Mouse (Mus musculus) forebrain, embryonic 12.5 days (tissue): ENCODE data around the gene Dnase1. TPM values are rescaled to one million over a fixed set of nuclear protein-coding genes. Genes with fewer than 3 reads are reported as not detected.

Experiments
- ATAC-seq: fragments of 200-750 bp; cut with Nextera tagmentation; 2 replicates; pipeline ENCODE4 v1.8.0; 2017; ENCODE audit warnings: moderate TSS enrichment; ENCODE audit not compliant: low FRiP score
- H3K27ac ChIP-seq: fragments of 300-500 bp; sonication (generic); 2 replicates; pipeline ENCODE4 v1.5.1; 2016; ENCODE audit warnings: mild to moderate bottlenecking
- H3K27me3 ChIP-seq: fragments of 300-500 bp; sonication (generic); 2 replicates; pipeline ENCODE4 v1.6.1; 2016; ENCODE audit warnings: mild to moderate bottlenecking
- H3K36me3 ChIP-seq: fragments of 300-500 bp; sonication (generic); replicated peaks from 2 replicates; pipeline ENCODE4 v1.6.1; 2016; ENCODE audit warnings: mild to moderate bottlenecking
- H3K4me1 ChIP-seq: fragments of 300-500 bp; sonication (generic); 2 replicates; pipeline ENCODE4 v1.6.1; 2016
- H3K4me2 ChIP-seq: fragments of 300-500 bp; sonication (generic); 2 replicates; pipeline ENCODE4 v1.6.1; 2016; ENCODE audit warnings: mild to moderate bottlenecking, moderate library complexity
- H3K4me3 ChIP-seq: fragments of 300-500 bp; sonication (generic); replicated peaks from 2 replicates; pipeline ENCODE4 v1.5.1; 2016; ENCODE audit warnings: mild to moderate bottlenecking
- H3K9ac ChIP-seq: fragments of 300-500 bp; sonication (generic); 2 replicates; pipeline ENCODE4 v1.6.1; 2016; ENCODE audit warnings: mild to moderate bottlenecking
- H3K9me3 ChIP-seq: fragments of 300-500 bp; sonication (generic); 2 replicates; pipeline ENCODE4 v1.6.1; 2016
- WGBS: fragments of 180-500 bp; shearing (Covaris S2); methylation state at CpG from one replicate; pipeline ENCODE4 v1.1.7; 2016; 5-methylcytosine and 5-hydroxymethylcytosine counted together
- polyA plus RNA-seq: library from polyadenylated mRNA; unstranded; fragments of >200 nt; fragmentation: Nextera tagmentation; extraction: Ambion mirVana; gene quantifications from 2 replicates; pipeline ENCODE4 v1.2.1, GENCODE M21; 2016

Dnase1 gene
- polyA plus RNA-seq, 1 experiment from 2014 or later, result 6.7 TPM

DNA sequence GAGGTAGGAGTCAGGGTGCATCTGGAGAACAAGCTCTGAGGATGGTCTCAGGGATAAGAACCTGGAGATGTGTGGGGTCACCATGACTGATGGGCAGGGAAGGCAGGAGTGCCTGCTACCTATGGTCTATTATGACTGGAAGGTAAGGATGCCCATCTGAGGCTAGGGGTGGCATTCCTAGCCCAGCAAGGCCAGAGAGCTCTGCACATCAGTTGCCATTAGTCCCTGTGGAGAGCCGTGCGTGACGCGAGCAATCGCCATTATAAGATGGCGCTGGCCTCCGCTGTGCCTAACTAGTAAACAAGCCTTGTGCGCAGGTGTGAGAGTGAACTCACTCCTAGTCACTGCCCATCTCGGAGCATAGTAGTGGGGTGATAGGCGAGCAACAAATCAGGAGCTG is 6.2 kb upstream of the Dnase1 start:
- no peaks in the 10 kb centered on the region for H3K9me3 ChIP-seq
- WGBS, result 93% methylated on average over 10 of the region's 10 CpGs
- no peaks in the 10 kb centered on the region for H3K27me3 ChIP-seq
- no peaks in the 10 kb centered on the region for H3K36me3 ChIP-seq
- no peak overlapping the region for H3K4me2 ChIP-seq
- no peaks in the 10 kb centered on the region for H3K4me1 ChIP-seq
- no peak overlapping the region for H3K4me3 ChIP-seq
- no peak for ATAC-seq
- no peak overlapping the region for H3K9ac ChIP-seq
- H3K27ac ChIP-seq, result no peak overlapping the region

DNA sequence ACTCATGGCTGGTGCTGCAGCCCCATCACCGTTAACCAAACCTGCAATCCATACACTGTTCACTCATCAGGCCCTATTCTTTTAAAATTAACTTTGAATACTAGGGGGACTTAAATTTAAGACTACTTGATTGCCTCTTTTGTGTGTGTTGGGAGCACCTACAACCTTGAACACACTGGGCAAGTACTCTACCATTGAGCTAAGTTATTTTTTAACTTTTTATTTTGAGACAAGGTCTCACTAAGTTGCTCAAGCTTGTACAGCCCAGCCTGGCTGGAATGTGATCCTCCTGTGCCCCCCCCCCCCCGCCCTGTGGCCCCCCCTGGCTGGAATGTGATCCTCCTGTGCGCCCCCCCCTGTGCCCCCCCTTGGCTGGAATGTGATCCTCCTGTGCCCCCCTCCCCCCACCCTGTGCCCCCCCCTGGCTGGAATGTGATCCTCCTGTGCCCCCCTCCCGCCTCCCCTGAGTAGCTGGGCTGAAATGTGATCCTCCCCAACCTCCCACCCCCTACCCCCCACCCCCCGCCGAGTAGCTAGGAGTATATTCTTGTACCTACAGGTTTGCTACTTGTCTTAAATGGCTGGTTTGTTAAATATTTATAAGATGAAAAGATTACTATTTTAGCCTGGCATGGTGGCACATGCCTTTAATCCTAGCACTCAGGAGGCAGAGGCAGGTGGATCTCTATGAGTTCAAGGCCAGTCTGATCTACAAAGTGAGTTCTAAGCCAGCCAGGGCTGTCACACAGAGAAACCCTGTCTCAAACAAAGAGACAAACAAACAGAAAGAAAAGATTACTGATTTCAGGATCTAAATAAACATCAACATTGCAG is 5.1 kb upstream of the Dnase1 start:
- Histone ChIP-seq H3K9ac (no peak overlapping the region), H3K36me3 (peaks cover 5% of the 10 kb centered on the region), H3K4me2 (no peak overlapping the region), H3K4me1 (no peaks in the 10 kb centered on the region), H3K27me3 (no peaks in the 10 kb centered on the region), H3K4me3 (no peak overlapping the region), H3K27ac (no peak overlapping the region), H3K9me3 (no peaks in the 10 kb centered on the region)
- 79% methylated on average over 4 of the region's 6 CpGs for WGBS
- ATAC-seq, result no peak

DNA sequence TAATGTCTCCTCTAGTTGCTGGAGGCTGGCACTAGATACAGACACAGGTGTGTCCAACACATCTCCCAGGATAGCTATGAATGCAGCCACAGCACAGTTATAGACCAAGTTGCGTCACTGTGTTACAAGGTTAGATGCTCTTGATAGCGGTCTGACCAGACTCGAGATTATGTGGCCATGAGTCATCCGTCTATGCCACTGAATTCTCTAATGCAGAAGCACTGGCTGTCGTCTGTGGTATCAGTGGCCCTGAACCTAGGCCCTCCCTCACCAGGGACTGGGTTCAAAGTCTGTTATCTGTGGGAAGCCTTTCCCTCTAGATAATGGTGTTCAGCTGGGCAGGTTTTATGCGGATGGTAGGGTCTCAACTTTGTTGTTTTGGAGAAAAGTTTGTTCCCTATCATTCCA is 4.4 kb upstream of the Dnase1 start:
- H3K27me3 ChIP-seq, result no peaks in the 10 kb centered on the region
- ATAC-seq, result no peak
- no peak overlapping the region for H3K4me3 ChIP-seq
- no peak overlapping the region for H3K4me2 ChIP-seq
- no peak overlapping the region for H3K9ac ChIP-seq
- H3K9me3 ChIP-seq, result no peaks in the 10 kb centered on the region
- no peak overlapping the region for H3K27ac ChIP-seq
- H3K36me3 ChIP-seq, result peaks cover 11% of the 10 kb centered on the region
- 91% methylated on average over 6 of the region's 6 CpGs for WGBS
- no peaks in the 10 kb centered on the region for H3K4me1 ChIP-seq

DNA sequence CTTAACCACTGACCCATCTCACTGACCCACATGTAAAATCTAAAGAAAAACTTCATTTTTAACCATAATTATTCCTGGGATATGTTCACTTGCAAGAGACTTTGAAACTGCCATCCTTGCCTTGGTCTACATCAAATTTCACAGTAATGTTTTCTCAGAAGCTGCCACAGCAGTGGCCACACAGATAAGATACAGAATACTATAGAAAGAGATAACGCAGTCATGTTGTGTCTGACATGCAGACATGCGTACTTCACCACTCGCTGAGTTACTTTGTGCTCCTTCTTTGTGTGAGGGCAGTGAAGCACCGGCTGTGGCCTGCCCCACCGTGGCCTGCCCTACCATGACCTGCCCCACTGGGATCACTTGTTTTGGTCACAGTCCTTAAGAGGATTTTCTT is 2.8 kb upstream of the Dnase1 start:
- Histone ChIP-seq H3K4me1 (no peaks in the 10 kb centered on the region), H3K27ac (no peak overlapping the region), H3K36me3 (peaks cover 27% of the 10 kb centered on the region), H3K4me3 (no peak overlapping the region), H3K4me2 (no peak overlapping the region), H3K27me3 (no peaks in the 10 kb centered on the region), H3K9ac (no peak overlapping the region), H3K9me3 (no peaks in the 10 kb centered on the region)
- no peak for ATAC-seq
- WGBS, result 63% methylated on average over 5 of the region's 5 CpGs

DNA sequence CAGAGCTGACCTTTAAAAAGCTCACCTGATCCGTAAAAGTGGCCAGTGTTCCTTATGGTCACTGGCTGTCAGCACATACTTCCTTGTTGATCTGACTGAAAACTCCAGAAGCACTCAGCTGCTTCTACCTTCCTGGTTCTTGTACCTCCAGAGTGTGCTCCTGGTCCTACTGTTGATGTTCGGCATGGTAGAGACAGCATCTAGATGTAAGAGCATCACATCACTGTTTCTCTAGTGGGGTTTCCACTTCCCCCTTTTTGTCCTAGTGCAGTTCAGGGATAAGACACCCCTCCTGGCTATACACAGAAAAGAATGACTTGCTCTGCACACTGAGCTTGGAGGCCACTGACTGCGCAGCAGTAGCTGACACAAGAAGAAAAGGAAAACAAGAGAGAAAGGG is 2.3 kb upstream of the Dnase1 start:
- WGBS, result 81% methylated on average over 3 of the region's 3 CpGs

DNA sequence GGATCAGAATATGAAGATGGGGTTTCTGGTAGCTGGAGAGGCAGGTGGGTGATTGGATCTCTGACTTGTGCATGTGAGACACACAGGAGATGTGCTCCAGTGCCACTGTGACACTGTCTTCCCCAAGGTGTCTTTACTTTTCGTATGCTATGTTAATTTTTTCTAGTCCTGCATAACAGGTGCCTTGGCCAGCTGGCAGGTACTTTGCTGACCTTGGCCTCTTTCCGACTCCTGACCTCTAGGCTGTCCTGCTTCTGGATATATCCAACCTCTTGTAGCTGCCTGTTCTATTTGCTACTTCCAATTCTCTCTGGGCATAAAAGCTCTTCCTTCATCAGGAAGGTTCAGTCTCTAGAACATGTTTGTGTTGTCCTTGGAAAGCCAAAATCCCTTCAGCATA is 1.2 kb upstream of the Dnase1 start:
- Histone ChIP-seq H3K36me3 (peaks cover 42% of the 10 kb centered on the region), H3K27ac (no peak overlapping the region), H3K9me3 (no peaks in the 10 kb centered on the region), H3K4me3 (no peak overlapping the region), H3K9ac (no peak overlapping the region), H3K4me1 (no peaks in the 10 kb centered on the region), H3K4me2 (no peak overlapping the region), H3K27me3 (no peaks in the 10 kb centered on the region)
- no peak for ATAC-seq
- 89% methylated on average over 2 of the region's 2 CpGs for WGBS

More for the DNA sequence above, 2.3 kb upstream of the Dnase1 start:
- Histone ChIP-seq H3K9me3 (no peaks in the 10 kb centered on the region), H3K4me3 (no peak overlapping the region), H3K36me3 (peaks cover 32% of the 10 kb centered on the region), H3K9ac (no peak overlapping the region), H3K4me2 (no peak overlapping the region), H3K27ac (no peak overlapping the region), H3K4me1 (no peaks in the 10 kb centered on the region), H3K27me3 (no peaks in the 10 kb centered on the region)
- no peak for ATAC-seq

DNA sequence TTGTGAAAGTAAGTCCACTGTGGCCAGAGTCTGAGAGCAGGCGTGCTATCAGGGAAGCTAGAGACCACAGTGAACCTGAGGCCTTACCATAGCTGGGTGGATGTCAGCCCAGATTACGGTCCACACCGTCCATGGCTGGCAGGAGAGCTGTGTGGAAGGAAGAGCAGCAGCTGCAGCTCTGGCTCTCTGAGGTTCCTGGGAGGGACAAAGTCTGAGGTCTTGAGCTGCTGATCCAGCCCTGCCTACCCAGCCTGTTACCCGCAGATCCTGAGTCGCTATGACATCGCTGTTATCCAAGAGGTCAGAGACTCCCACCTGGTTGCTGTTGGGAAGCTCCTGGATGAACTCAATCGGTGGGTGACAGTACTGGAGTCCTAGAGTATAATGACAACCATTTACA is 948 bp downstream of the Dnase1 start:
- Histone ChIP-seq H3K9ac (no peak overlapping the region), H3K9me3 (no peaks in the 10 kb centered on the region), H3K36me3 (peaks cover 48% of the 10 kb centered on the region), H3K27ac (no peak overlapping the region), H3K4me2 (no peak overlapping the region), H3K27me3 (no peaks in the 10 kb centered on the region), H3K4me3 (no peak overlapping the region), H3K4me1 (no peaks in the 10 kb centered on the region)
- 94% methylated on average over 7 of the region's 7 CpGs for WGBS
- no peak for ATAC-seq

DNA sequence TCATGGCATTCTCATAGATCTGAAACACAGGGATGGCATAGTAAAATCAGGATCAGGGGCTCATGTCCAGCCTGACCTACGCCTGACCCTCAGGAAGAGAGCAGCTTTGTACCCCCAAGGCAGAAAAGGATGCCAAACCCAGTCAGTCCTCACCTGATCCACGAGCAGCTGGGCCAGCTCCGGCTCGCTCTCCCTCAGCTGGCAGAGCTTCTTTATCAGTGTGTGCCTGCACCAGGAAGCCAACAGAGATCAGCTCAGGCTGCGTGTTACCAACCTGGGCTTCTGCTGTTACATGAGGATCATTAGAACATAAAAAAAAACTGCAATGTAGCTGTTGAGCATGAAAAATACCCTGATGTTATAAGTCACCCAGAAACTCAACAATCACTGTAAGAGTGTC is 3.5 kb downstream of the Dnase1 start:
- Histone ChIP-seq H3K9ac (no peak overlapping the region), H3K27ac (no peak overlapping the region), H3K4me1 (no peaks in the 10 kb centered on the region), H3K36me3 (peaks cover 67% of the 10 kb centered on the region), H3K9me3 (no peaks in the 10 kb centered on the region), H3K4me2 (no peak overlapping the region), H3K4me3 (no peak overlapping the region), H3K27me3 (no peaks in the 10 kb centered on the region)
- WGBS, result 88% methylated on average over 5 of the region's 5 CpGs
- ATAC-seq, result no peak

DNA sequence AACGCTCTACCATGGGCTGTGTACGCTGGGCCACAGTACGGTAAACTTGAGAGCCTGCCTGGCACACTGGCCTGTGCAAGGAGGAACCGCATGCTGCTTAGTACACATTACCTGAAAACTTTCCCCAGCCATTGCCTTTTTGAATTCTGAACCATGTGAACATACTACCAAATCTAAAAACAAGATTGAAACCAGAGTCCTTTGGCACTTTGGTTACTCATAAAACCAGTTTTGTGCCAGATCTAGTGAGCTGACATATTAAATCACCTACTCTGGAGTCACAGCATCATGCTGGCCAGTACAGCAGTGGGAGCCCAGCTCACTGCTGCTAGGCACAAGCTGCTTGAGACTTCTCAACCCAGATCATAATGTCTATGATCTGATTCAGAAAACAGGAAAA is 4.9 kb downstream of the Dnase1 start:
- WGBS, result over 99% methylated on average over 4 of the region's 4 CpGs
- no peak overlapping the region for H3K4me2 ChIP-seq
- ATAC-seq, result no peak
- no peaks in the 10 kb centered on the region for H3K9me3 ChIP-seq
- no peaks in the 10 kb centered on the region for H3K4me1 ChIP-seq
- H3K9ac ChIP-seq, result no peak overlapping the region
- H3K27me3 ChIP-seq, result no peaks in the 10 kb centered on the region
- H3K36me3 ChIP-seq, result peaks cover 76% of the 10 kb centered on the region
- no peak overlapping the region for H3K4me3 ChIP-seq
- H3K27ac ChIP-seq, result no peak overlapping the region

DNA sequence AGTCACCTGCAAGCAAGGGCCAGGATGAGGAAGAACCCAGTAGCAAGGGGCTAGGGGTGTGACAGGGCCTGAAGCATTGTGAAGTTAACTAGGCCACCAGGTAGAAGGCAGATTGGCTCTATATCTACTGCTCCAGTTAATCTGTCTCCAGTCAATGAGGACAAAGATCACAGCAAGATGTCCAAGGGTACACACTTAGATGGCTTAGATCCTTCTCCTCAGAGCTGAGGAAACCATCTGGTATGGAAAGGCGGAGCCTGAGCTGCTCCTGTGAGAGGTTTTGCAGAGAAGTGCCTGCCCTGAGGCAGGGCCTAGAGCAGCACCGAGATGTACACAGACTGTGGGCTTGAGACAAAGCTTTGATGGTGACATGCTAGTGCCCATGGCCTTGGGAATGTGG is 7.4 kb downstream of the Dnase1 start:
- no peak overlapping the region for H3K27ac ChIP-seq
- peaks cover 76% of the 10 kb centered on the region for H3K36me3 ChIP-seq
- H3K9ac ChIP-seq, result no peak overlapping the region
- H3K4me3 ChIP-seq, result no peak overlapping the region
- H3K4me2 ChIP-seq, result no peak overlapping the region
- no peaks in the 10 kb centered on the region for H3K4me1 ChIP-seq
- no peak for ATAC-seq
- WGBS, result 99% methylated on average over 2 of the region's 2 CpGs
- H3K9me3 ChIP-seq, result no peaks in the 10 kb centered on the region
- H3K27me3 ChIP-seq, result no peaks in the 10 kb centered on the region

DNA sequence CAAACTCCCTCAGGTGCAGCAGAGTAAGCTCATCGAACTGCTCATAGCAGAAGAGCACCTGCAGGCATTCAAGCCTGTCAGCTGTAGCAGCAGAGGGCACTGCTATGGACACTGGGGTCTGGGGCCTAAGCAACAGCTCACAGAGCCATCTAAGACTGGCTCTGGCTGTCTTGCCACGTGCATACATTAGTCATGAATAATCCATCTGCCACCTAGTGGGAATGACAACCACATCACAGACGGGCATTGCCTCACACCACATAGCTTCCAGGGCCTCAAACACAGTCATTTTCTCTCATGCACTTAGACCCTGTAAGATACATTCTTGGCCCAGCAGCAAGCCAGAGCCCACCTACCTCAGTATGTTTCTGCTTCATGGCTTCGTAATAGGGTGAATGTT is 8.8 kb downstream of the Dnase1 start:
- H3K36me3 ChIP-seq, result peaks cover 75% of the 10 kb centered on the region

DNA sequence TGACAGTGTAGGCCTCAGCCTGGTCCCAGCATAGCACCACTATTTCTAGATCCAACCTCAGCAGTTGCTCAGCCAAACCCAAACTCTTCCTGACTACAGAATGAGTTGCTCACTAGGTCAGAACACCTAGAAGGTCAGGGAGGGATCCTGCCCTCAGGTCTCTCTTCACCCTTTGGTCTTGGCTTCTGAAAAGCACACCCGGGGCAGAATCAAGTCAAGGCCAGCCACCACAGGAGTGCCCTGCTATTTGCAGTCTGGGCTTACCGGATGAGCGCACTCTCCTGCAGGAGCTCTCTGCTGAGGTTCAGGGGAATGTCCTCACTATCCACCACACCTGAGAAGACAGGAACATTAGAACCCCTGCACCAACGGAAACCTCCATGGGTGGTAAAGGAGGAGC is 15.9 kb downstream of the Dnase1 start:
- Histone ChIP-seq H3K27me3 (no peaks in the 10 kb centered on the region), H3K4me3 (no peak overlapping the region), H3K4me1 (no peaks in the 10 kb centered on the region), H3K4me2 (no peak overlapping the region), H3K27ac (no peak overlapping the region), H3K9me3 (no peaks in the 10 kb centered on the region), H3K9ac (no peak overlapping the region), H3K36me3 (peaks cover 71% of the 10 kb centered on the region)
- WGBS, result 98% methylated on average over 4 of the region's 4 CpGs
- no peak for ATAC-seq

More for the DNA sequence above, 8.8 kb downstream of the Dnase1 start:
- ATAC-seq, result no peak
- no peak overlapping the region for H3K9ac ChIP-seq
- H3K9me3 ChIP-seq, result no peaks in the 10 kb centered on the region
- 80% methylated on average over 4 of the region's 4 CpGs for WGBS
- no peaks in the 10 kb centered on the region for H3K4me1 ChIP-seq
- no peak overlapping the region for H3K27ac ChIP-seq
- H3K4me3 ChIP-seq, result no peak overlapping the region
- no peak overlapping the region for H3K4me2 ChIP-seq
- H3K27me3 ChIP-seq, result no peaks in the 10 kb centered on the region

DNA sequence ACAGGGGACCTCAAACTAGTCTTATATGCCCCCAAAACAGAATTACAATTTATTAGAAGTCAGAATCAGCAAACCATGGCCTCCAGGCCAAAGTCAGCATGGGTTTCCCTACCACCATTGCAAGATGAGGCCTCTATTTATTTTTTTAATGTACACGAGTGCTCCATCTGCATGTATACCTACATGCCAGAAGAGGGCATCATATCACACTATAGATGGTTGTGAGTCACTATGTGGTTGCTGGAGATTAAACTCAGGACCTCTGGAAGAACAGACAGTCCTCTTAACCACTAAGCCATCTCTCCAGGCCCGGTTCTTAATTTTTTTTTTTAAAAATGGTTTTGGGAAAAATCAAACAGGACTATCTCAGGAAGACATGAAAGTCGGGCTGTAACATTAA is 17.1 kb downstream of the Dnase1 start:
- Histone ChIP-seq H3K4me2 (no peak overlapping the region), H3K36me3 (peaks cover 72% of the 10 kb centered on the region), H3K4me3 (no peak overlapping the region), H3K9me3 (no peaks in the 10 kb centered on the region), H3K9ac (no peak overlapping the region), H3K4me1 (no peaks in the 10 kb centered on the region), H3K27ac (no peak overlapping the region), H3K27me3 (no peaks in the 10 kb centered on the region)
- WGBS, result 86% methylated on average over 3 of the region's 3 CpGs
- ATAC-seq, result no peak
